Mouse (Mus musculus) stomach, postnatal 0 days (tissue): ENCODE data around the gene Avp.

ENCODE experiments used
- CTCF ChIP-seq: IDR thresholded peaks from 2 replicates; pipeline ENCODE4 v1.5.1; 2016; ENCODE audit warnings: antibody characterized with exemption, low read depth, mild to moderate bottlenecking, moderate library complexity
- EP300 ChIP-seq: optimal IDR thresholded peaks from 2 replicates; pipeline ENCODE3; 2016; ENCODE audit warnings: antibody characterized with exemption

- TF ChIP-seq EP300 (no peak), CTCF (peak; percentile 43)
These were observed 46.1 kb upstream of the Avp start for GRCm38 (mm10) chr2:130628424-130628823.
